Mouse (Mus musculus) limb, embryonic 14.5 days (tissue): ENCODE data around the gene Mphosph8. TPM values are rescaled to one million over a fixed set of nuclear protein-coding genes. Genes with fewer than 3 reads are reported as not detected.

Experiments used
- ATAC-seq: fragments of 200-750 bp; cut with Nextera tagmentation; 2 replicates; pipeline ENCODE4 v1.8.0; 2017; ENCODE audit warnings: low read depth, moderate number of reproducible peaks, moderate TSS enrichment; ENCODE audit not compliant: low FRiP score
- DNase-seq: peaks from one replicate; pipeline ENCODE4 v3.0.0-alpha.2; 2015; ENCODE audit warnings: low spot score
- H3K27ac ChIP-seq: fragments of 300-500 bp; sonication (generic); replicated peaks from 2 replicates; pipeline ENCODE4 v1.5.1; 2014; ENCODE audit warnings: low read depth, mild to moderate bottlenecking, low read length, moderate library complexity, mixed read lengths
- H3K27me3 ChIP-seq: fragments of 300-500 bp; sonication (generic); 2 replicates; pipeline ENCODE4 v1.6.1; 2014; ENCODE audit warnings: low read length, mixed read lengths; ENCODE audit not compliant: control insufficient read depth, insufficient read depth
- H3K36me3 ChIP-seq: fragments of 300-500 bp; sonication (generic); 2 replicates; pipeline ENCODE4 v1.6.1; 2014; ENCODE audit warnings: mild to moderate bottlenecking, low read length, moderate library complexity, mixed read lengths; ENCODE audit not compliant: control insufficient read depth, insufficient read depth
- H3K4me1 ChIP-seq: fragments of 300-500 bp; sonication (generic); 2 replicates; pipeline ENCODE4 v1.6.1; 2014; ENCODE audit warnings: antibody characterized with exemption, low read length, mixed read lengths; ENCODE audit not compliant: control insufficient read depth, insufficient read depth
- H3K4me2 ChIP-seq: fragments of 300-500 bp; sonication (generic); replicated peaks from 2 replicates; pipeline ENCODE4 v1.6.1; 2014; ENCODE audit warnings: low read depth, mild to moderate bottlenecking, low read length, moderate library complexity; ENCODE audit not compliant: severe bottlenecking
- H3K4me3 ChIP-seq: fragments of 300-500 bp; sonication (generic); replicated peaks from 2 replicates; pipeline ENCODE4 v1.5.1; 2014; ENCODE audit warnings: low read length
- H3K9ac ChIP-seq: fragments of 300-500 bp; sonication (generic); 2 replicates; pipeline ENCODE4 v1.6.1; 2014; ENCODE audit warnings: mild to moderate bottlenecking, low read depth, low read length, moderate library complexity; ENCODE audit not compliant: severe bottlenecking
- H3K9me3 ChIP-seq: fragments of 300-500 bp; sonication (generic); 2 replicates; pipeline ENCODE4 v1.6.1; 2016; ENCODE audit warnings: low read length; ENCODE audit not compliant: control insufficient read depth
- POLR2A ChIP-seq: fragments of 200-500 bp; IDR thresholded peaks from 2 replicates; pipeline ENCODE4 v1.8.0; 2012; ENCODE audit warnings: inconsistent platforms, mild to moderate bottlenecking, moderate library complexity, borderline replicate concordance; ENCODE audit not compliant: insufficient read depth, insufficient read length; ENCODE audit errors: extremely low read depth
- WGBS: fragments of 180-500 bp; shearing (Covaris S2); extraction: QIAGEN DNeasy Blood & Tissue Kit; methylation state at CpG from one replicate; pipeline ENCODE4 v1.1.7; 2014; 5-methylcytosine and 5-hydroxymethylcytosine counted together
- polyA plus RNA-seq, 2 experiments: library from polyadenylated mRNA; depleted of rRNA in 1 of 2; stranded (reverse) in 1 of 2; unstranded in 1 of 2; fragments of >200 nt; fragmentation: Nextera tagmentation in 1 of 2; extraction: Ambion mirVana in 1 of 2; gene quantifications; 2 replicates each; pipeline versions ENCODE4 v1.2.1 to v1.2.3; 2012 to 2014

Gene Mphosph8
- polyA plus RNA-seq (2012; rRNA removed): 22.3 and 23.4 TPM in 2 replicates
- 24.5 and 29.1 TPM in 2 replicates for polyA plus RNA-seq (2014; fragmentation: Nextera tagmentation; extraction: Ambion mirVana)

DNA sequence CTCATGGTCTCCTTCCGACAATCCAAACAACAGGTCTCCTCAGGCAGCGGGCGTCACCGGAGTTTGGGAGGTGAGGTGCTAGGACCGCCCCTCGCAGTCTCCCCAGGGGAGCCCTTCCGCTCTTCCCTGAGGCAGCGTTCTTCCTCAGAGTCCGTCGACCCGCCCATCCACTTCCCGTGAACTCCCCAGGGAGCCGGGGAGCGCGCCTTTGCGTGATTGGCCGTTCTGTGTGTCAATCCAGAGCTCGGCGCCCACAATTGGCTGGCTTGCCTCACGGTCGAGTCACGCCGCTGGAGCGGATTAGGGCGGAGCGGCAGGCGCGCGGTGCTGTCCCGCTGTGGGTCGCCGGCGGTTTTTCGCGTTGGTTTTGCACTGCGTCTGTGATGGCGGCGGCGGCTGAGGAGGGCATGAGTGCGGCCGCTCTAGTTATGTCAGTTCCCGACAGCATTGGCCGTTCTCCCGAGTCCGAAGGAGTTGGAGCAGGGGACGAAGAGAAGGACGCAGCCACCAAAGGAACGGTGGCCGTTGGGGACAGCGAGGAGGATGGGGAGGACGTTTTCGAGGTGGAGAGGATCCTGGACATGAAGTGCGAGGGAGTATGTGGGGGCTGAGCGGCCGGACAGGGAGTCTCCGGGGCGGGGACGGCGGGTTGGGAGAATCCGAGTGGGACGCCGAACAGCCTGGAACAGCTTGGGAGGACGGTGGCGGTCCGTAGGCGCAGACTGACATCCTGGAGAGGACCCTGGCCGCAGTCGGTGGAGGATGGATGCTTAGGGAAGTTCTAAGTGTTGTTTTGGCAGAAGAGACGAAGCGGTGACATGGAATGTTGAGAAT lies at the start of gene Mphosph8:
TSS of gene Mphosph8 (plus strand) at position 280 of the 834 bp plus-strand sequence.
- DNase-seq: peak; percentile 95
- 0 out of 2 replicates have a peak, but pooled peaks have one; percentile 57 for TF ChIP-seq POLR2A
- ATAC-seq: peak; percentile 99
- peak within 1 kb of the TSS; percentile 69 for H3K4me2 ChIP-seq
- H3K9me3 ChIP-seq: no peaks in the 10 kb centered on the region
- 1% methylated on average over 68 of the region's 70 CpGs for WGBS
- peak within 1 kb of the TSS; percentile 94 for H3K4me3 ChIP-seq
- H3K27ac ChIP-seq: peak within 1 kb of the TSS; percentile 78
- H3K4me1 ChIP-seq: peaks cover 15% of the 10 kb centered on the region
- H3K36me3 ChIP-seq: peaks cover 7% of the 10 kb centered on the region
- H3K9ac ChIP-seq: peak within 1 kb of the TSS; percentile 85
- no peaks in the 10 kb centered on the region for H3K27me3 ChIP-seq

DNA sequence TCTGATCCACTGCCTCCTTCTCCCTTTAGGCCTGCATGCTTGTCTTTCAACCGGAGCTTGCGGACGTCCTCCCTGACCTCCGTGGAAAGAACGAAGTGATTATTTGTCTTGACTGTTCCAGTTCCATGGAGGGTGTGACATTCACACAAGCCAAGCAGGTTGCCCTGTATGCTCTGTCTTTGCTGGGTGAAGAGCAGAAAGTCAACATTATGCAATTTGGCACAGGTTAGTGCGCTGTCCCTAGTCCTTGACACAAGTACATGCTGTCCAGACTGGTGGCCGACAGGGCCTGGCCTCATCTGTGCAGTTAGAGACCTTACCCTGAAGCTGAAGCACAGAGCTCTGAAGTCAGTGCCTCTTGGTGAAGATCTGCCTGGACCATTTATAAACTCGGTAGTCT lies 47.6 kb upstream of the Mphosph8 start:
- Histone ChIP-seq H3K4me1 (no peaks in the 10 kb centered on the region), H3K9me3 (no peaks in the 10 kb centered on the region), H3K4me2 (no peak overlapping the region), H3K27ac (no peak overlapping the region), H3K36me3 (no peaks in the 10 kb centered on the region), H3K4me3 (no peak overlapping the region), H3K9ac (no peak overlapping the region), H3K27me3 (no peaks in the 10 kb centered on the region)
- DNase-seq (no peak), ATAC-seq (no peak)
- TF ChIP-seq POLR2A: no peak
- WGBS: 87% methylated on average over 8 of the region's 8 CpGs

DNA sequence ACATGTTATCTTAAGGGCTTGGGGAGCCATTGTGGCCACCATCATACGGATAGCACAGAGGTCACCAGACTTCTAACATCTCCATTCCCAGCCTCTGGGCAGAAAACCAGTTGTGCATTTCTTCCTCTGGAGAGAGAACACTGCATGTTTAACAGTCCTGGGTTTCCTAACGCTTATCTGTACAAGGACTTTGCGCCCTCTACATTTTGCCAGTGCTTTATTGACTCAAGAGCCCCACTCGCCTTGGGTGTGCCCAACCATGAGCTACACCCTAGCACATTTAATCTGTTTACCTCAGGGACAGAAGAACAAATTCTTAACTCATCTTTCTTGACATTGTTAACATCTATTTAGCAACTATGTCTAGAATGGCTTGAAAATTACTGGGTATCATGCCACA lies 41.8 kb upstream of the Mphosph8 start:
- no peak for ATAC-seq
- Histone ChIP-seq H3K36me3 (no peaks in the 10 kb centered on the region), H3K27me3 (no peaks in the 10 kb centered on the region), H3K4me2 (no peak overlapping the region), H3K4me1 (no peaks in the 10 kb centered on the region), H3K9me3 (no peaks in the 10 kb centered on the region), H3K9ac (no peak overlapping the region), H3K27ac (no peak overlapping the region), H3K4me3 (no peak overlapping the region)
- no peak for TF ChIP-seq POLR2A
- DNase-seq: no peak
- 92% methylated on average over 4 of the region's 4 CpGs for WGBS

DNA sequence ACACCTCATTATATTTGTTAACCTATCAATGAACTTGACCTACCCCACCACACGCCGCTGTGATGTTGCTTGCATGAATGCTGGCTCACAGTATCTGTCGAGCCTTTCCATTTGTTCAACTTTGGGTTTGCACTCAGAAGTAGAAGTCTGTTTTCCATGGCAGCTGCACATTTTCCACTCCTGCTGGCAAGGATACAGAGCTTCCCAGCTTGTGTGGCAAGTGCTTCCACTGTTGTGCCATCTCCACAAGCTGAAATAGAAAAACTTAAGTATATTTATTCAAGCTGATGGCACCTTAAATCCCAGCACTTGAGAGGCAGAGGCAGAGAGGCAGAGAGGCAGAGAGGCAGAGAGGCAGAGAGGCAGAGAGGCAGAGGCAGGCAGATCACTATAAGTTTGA lies 39.7 kb upstream of the Mphosph8 start:
- Histone ChIP-seq H3K4me2 (no peak overlapping the region), H3K27me3 (no peaks in the 10 kb centered on the region), H3K36me3 (no peaks in the 10 kb centered on the region), H3K9me3 (no peaks in the 10 kb centered on the region), H3K4me1 (no peaks in the 10 kb centered on the region), H3K4me3 (no peak overlapping the region), H3K27ac (no peak overlapping the region), H3K9ac (no peak overlapping the region)
- ATAC-seq: no peak
- WGBS: 94% methylated on average over 3 of the region's 3 CpGs
- DNase-seq: no peak
- TF ChIP-seq POLR2A: no peak

DNA sequence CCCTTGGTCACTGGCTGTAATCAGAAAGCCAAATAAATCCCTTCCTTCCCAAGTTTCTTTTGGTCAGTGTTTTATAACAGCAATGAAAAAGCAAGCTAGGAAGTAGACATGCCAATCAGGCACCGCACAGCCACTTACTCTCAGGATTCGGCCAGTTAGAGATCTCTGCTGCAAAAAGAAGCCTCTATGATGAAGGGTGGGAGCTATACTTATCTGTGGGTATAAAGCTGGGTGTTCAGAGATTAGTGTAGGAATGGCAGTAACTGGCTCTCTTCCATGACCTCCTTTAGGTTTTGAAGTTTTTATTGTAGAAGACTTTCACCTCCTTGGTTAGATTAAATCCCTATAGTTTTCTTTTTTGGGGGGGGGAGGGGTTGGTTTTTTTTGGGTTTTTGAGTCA lies 36.9 kb upstream of the Mphosph8 start:
- Histone ChIP-seq H3K36me3 (no peaks in the 10 kb centered on the region), H3K9me3 (no peaks in the 10 kb centered on the region), H3K9ac (no peak overlapping the region), H3K27me3 (no peaks in the 10 kb centered on the region), H3K4me1 (no peaks in the 10 kb centered on the region), H3K27ac (no peak overlapping the region), H3K4me2 (no peak overlapping the region), H3K4me3 (no peak overlapping the region)
- DNase-seq (no peak), ATAC-seq (no peak)
- TF ChIP-seq POLR2A: no peak
- WGBS: 81% methylated on average over 2 of the region's 2 CpGs
